Mouse (Mus musculus): ENCODE measurements around the gene Ubac2. TPM values are rescaled to one million over a fixed set of nuclear protein-coding genes. Genes with fewer than 3 reads are reported as not detected.

The Ubac2 gene
- polyA plus RNA-seq, 1 experiment: 47.1 TPM

DNA sequence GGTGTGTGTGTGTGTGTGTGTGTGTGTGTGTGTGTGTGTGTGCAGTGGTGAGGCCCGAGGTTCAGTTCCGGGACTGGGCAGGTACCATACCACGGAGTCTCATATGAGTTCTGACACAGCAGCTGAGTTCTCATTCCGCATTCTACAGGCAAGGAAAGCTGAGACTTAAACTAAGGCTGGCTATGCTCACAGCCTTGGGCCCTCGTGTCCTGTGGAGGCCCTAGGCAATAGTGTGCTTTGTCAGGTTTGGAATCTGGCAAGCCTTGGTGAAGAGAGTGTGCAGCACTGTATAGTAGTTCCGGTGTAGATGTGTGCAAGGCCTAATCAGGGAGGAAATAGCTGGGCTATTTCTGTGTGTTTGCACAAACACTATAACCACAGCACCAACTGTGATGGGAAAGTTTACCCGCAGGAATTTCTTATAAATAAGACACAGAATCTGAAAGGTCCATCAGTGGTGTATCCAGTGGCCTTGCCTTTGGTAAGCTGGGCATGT, 25.0 kb downstream of the Ubac2 start:
- 65% methylated on average over 7 of the region's 7 CpGs for WGBS
- no peak for DNase-seq
- Histone ChIP-seq H3K4me1 (ENCODE audit: control insufficient read depth, insufficient read depth, low read length) (peaks cover 14% of the 10 kb centered on the region), H3K4me3 (replicated peaks; ENCODE audit: extremely low read depth, low read depth, low read length) (no peak overlapping the region)
- TF ChIP-seq POLR2A (IDR thresholded peaks at IDR 0.05; ENCODE audit: borderline replicate concordance, extremely low read depth, low read depth, low read length) (no peak), CTCF (IDR thresholded peaks at IDR 0.05; ENCODE audit: insufficient read depth, low read length) (no peak)

DNA sequence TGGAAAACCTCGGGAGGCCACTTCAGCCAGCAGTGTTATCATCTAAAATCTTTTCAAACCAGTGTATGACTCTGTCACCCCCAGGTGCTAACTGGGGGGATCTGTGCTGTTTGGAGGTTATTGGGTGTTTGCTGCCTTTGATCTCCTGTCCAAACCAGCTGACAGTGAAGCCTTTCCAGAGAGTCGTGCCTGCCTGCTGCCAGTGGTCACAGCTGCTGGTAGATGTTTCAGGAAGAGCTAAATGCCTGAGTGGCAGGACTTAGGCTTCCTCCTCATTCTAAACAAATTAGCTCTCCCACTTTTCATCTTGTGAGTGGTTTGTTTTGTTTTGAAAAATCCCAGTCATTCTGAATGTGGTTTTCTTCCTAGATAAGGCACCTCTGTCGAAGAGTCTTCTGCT, 26.3 kb downstream of the Ubac2 start:
- Histone ChIP-seq H3K4me1 (ENCODE audit: control insufficient read depth, insufficient read depth, low read length) (peaks cover 11% of the 10 kb centered on the region), H3K4me3 (replicated peaks; ENCODE audit: extremely low read depth, low read depth, low read length) (no peak overlapping the region)
- no peak for TF ChIP-seq POLR2A (IDR thresholded peaks at IDR 0.05; ENCODE audit: borderline replicate concordance, extremely low read depth, low read depth, low read length)
- no peak for TF ChIP-seq CTCF (IDR thresholded peaks at IDR 0.05; ENCODE audit: insufficient read depth, low read length)
- WGBS: 18% methylated on average over 3 of the region's 3 CpGs
- DNase-seq: no peak

DNA sequence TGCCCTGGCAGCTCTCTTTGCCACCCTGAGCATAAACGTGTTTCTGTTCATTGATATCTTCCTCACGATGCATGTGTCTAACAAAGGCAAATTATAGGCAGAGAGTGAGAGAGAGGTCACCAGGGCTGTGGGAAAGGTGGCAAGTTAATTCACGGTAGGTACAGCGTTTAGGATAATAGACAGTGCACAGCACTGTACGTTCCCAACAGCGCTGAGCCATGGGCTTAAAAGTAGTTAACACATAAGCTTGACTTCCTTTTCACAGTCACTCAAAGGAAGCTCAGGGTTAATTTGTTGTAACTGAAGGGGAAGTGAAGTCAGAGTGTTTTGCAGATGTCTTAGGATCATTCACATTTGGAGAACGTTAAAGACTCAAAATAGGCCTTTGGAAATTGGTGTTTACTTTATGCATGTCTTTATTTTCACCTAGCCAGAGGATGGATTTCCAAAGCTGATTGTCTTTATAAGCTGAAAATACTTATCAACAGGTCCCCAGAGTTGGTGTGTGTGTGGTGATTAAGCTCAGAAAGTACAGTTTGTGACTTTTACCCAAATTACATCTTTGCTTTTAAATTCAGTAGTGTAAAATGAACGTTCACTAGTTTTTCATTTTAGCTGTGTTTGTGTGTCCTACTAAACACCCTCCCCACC, 28.0 kb downstream of the Ubac2 start:
- whole genome bisulfite sequencing: 52% methylated on average over 8 of the region's 8 CpGs
- DNase-seq: no peak
- Histone ChIP-seq H3K4me3 (replicated peaks; ENCODE audit: extremely low read depth, low read depth, low read length) (no peak overlapping the region), H3K4me1 (ENCODE audit: control insufficient read depth, insufficient read depth, low read length) (peaks cover 10% of the 10 kb centered on the region; the same call in 1 of the 2 replicates)
- TF ChIP-seq CTCF (IDR thresholded peaks at IDR 0.05; ENCODE audit: insufficient read depth, low read length) (no peak), POLR2A (IDR thresholded peaks at IDR 0.05; ENCODE audit: borderline replicate concordance, extremely low read depth, low read depth, low read length) (no peak)

DNA sequence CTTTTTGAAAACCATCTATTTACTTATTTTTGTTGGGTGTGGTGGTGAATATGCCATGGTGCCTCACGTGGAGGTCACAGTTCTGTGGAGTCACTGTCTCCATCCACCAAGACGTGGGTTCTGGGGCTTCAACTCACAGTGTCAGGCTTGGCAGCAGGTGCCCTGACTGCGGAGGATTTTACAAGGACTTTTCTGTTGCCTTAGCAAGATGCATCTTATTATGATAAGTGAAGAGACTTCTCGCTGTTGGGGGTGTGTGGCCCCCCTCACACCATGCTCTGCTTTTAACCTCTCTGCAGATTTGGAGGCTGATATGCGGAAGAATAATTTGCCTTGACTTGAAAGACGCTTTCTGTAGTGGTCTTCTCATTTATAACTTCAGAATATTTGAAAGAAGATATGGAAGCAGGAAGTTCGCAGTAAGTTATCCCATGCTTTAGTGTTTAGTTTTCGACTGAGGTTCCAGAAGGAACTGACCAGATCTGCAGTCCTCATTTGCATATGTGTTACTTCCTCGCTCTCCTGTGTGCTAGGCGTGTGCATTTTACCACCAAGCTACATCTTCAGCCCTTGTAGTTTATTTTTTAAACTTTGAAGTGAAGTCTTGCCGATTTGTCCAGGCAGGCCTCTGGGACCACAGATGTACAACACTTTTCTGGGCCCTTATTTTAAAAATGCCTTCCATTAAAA, 28.7 kb downstream of the Ubac2 start:
- Histone ChIP-seq H3K4me1 (ENCODE audit: control insufficient read depth, insufficient read depth, low read length) (peaks cover 10% of the 10 kb centered on the region; the same call in 1 of the 2 replicates), H3K4me3 (replicated peaks; ENCODE audit: extremely low read depth, low read depth, low read length) (no peak overlapping the region)
- WGBS: 69% methylated on average over 11 of the region's 11 CpGs
- no peak for DNase-seq
- no peak for TF ChIP-seq POLR2A (IDR thresholded peaks at IDR 0.05; ENCODE audit: borderline replicate concordance, extremely low read depth, low read depth, low read length)
- TF ChIP-seq CTCF (IDR thresholded peaks at IDR 0.05; ENCODE audit: insufficient read depth, low read length): no peak

DNA sequence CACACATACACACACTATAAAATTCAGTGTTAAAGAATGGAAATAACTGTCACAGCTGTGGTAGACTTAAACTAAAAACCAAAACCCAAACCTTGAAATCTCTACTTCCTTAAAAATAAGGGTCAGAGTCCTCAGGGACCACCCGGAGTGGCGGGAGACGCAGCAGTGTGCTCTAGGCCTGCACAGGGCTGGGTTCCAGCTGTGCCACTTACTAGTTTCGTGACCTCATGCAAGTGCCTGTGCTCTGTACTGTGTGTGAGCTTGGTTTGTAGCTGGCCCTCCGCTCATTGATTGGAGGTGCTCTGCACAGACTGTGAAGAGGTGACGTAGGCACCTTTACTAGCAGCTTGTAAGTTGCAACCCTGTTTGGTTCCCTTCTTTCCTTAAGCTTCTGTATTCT, 31.4 kb downstream of the Ubac2 start:
- TF ChIP-seq CTCF (IDR thresholded peaks at IDR 0.05; ENCODE audit: insufficient read depth, low read length): no peak
- TF ChIP-seq POLR2A (IDR thresholded peaks at IDR 0.05; ENCODE audit: borderline replicate concordance, extremely low read depth, low read depth, low read length): no peak
- WGBS: 87% methylated on average over 6 of the region's 6 CpGs
- DNase-seq: no peak
- Histone ChIP-seq H3K4me3 (replicated peaks; ENCODE audit: extremely low read depth, low read depth, low read length) (no peak overlapping the region), H3K4me1 (ENCODE audit: control insufficient read depth, insufficient read depth, low read length) (peaks cover 3% of the 10 kb centered on the region; the same call in 1 of the 2 replicates)

DNA sequence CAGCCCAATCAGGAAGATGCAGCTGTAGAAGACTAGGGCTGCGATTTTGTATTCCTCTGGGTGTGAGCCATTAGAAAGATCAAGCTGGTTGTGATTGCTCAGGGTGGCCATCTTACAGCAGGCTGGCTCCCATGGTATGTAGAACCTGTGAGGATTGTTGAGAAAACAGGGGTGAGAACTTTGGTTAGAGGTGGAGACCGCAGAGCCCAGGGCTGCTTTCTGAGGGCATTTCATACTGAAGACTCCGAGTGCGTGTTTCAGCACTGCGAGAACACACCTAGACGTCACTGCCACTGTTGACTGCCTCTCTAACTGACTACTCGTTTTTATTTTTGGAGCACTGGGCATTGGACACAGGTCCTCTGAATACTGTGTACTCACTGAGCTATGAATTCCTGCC, 34.1 kb downstream of the Ubac2 start:
- no peak for DNase-seq
- 86% methylated on average over 7 of the region's 7 CpGs for WGBS
- TF ChIP-seq POLR2A (IDR thresholded peaks at IDR 0.05; ENCODE audit: borderline replicate concordance, extremely low read depth, low read depth, low read length) (no peak), CTCF (IDR thresholded peaks at IDR 0.05; ENCODE audit: insufficient read depth, low read length) (no peak)
- Histone ChIP-seq H3K4me1 (ENCODE audit: control insufficient read depth, insufficient read depth, low read length) (no peaks in the 10 kb centered on the region), H3K4me3 (replicated peaks; ENCODE audit: extremely low read depth, low read depth, low read length) (no peak overlapping the region)

DNA sequence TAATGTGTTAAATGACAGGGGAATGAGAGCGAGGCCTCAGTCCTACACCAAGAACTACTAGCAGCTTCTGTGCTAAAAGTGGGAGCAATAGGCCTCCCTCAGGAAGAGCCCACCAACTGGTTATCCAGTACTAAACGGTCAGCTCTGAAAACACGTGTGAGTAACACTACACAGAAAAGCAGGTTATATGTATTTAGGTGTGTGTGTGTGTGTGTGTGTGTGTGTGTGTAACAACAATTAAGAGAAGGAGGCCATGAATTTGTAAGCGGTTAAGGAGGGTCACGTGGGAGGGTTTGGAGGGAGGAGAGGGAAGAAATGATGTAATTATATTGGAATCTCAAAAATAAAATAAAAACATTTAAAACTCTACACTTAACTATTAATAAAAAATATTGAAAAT, 36.7 kb downstream of the Ubac2 start:
- H3K4me1 ChIP-seq (ENCODE audit: control insufficient read depth, insufficient read depth, low read length): no peaks in the 10 kb centered on the region
- TF ChIP-seq POLR2A (IDR thresholded peaks at IDR 0.05; ENCODE audit: borderline replicate concordance, extremely low read depth, low read depth, low read length): no peak
- no peak for TF ChIP-seq CTCF (IDR thresholded peaks at IDR 0.05; ENCODE audit: insufficient read depth, low read length)
- no peak overlapping the region for H3K4me3 ChIP-seq (replicated peaks; ENCODE audit: extremely low read depth, low read depth, low read length)
- DNase-seq: no peak
- WGBS: 77% methylated on average over 5 of the region's 5 CpGs

DNA sequence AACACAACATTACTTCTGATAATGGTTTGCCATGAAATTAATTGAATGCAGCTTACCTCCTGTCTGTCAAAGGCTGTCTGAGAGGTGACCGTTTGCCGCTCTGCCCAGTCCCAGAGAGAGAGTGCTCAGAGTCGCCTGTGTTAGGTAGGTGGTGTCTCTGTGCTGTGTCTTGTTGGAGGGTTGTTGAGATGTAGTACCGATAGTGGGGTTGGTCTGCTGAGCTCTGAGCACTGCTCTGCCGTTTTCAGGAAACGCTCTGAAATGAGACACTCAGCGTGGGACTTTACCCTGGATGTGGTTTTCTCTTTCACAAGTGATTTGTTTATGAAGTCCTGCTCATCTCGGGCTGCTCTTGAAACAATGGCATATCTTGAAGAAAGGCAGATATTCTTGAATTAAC, 37.2 kb downstream of the Ubac2 start, which contains the start of gene Gpr18:
Gene Gpr18 (minus strand): TSS at position 161 of the 400 bp plus-strand sequence.
- DNase-seq: no peak
- WGBS: 58% methylated on average over 8 of the region's 8 CpGs
- H3K4me3 ChIP-seq (replicated peaks; ENCODE audit: extremely low read depth, low read depth, low read length): peak within 1 kb of the TSS; percentile 48
- TF ChIP-seq POLR2A (IDR thresholded peaks at IDR 0.05; ENCODE audit: borderline replicate concordance, extremely low read depth, low read depth, low read length) (0 out of 2 replicates have a peak, but pooled peaks have one; percentile 13), CTCF (IDR thresholded peaks at IDR 0.05; ENCODE audit: insufficient read depth, low read length) (no peak)
- no peaks in the 10 kb centered on the region for H3K4me1 ChIP-seq (ENCODE audit: control insufficient read depth, insufficient read depth, low read length)

DNA sequence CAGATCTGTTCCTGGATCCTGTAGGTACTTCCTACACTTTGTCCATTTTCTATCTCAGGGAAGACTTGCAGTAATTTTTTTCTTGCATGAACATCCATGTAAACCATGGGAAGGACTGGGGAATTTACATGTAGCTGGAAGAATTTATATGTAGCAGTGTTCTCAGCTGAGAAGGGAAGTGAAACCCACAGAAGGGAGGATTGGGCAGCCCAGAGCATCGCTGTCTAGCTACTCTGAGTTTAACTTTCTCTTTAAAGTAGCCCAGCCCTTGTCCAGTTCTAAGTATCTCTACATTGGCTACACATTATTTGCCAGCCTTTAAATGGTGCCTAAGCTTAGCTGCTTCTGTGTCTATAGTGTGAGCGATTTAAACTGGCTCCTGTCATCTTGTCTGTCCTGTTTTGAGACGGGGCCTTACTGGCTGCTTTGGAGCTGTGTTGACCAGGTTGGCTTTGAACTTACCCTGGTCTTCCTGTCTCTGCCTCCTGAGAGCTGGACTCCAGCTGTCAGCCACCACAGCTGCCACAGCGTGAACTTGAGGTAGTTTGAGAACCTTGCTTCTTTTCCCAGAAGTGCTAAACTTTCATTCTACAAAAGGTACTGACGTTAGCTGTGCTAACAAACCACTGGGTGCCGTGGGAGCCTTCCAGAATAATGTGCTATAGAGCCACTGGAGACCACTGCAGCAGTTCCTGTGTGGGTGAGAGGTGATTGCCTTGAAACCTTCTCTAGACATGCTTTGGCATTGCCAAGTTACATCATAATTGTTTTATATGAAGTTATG, 38.1 kb downstream of the Ubac2 start:
- DNase-seq: no peak
- no peak overlapping the region for H3K4me3 ChIP-seq (replicated peaks; ENCODE audit: extremely low read depth, low read depth, low read length)
- no peak for TF ChIP-seq POLR2A (IDR thresholded peaks at IDR 0.05; ENCODE audit: borderline replicate concordance, extremely low read depth, low read depth, low read length)
- no peak for TF ChIP-seq CTCF (IDR thresholded peaks at IDR 0.05; ENCODE audit: insufficient read depth, low read length)
- no peaks in the 10 kb centered on the region for H3K4me1 ChIP-seq (ENCODE audit: control insufficient read depth, insufficient read depth, low read length)
- 74% methylated on average over 6 of the region's 6 CpGs for WGBS

Measured in lung, adult 2 months (tissue).